Mouse (Mus musculus) limb, embryonic 11.5 days (tissue): ENCODE results near the gene Aup1. TPM values are rescaled to one million over a fixed set of nuclear protein-coding genes. Genes with fewer than 3 reads are reported as not detected.

ENCODE experiments used
- ATAC-seq: fragments of 200-750 bp; cut with Nextera tagmentation; 2 replicates; pipeline ENCODE4 v1.8.0; 2017; ENCODE audit warnings: low read depth; ENCODE audit not compliant: insufficient number of reproducible peaks, low FRiP score, low TSS enrichment
- DNase-seq: peaks from one replicate; pipeline ENCODE4 v3.0.0-alpha.2; 2015; ENCODE audit warnings: low spot score
- H3K27ac ChIP-seq: fragments of 300-500 bp; sonication (generic); replicated peaks from 2 replicates; pipeline ENCODE4 v1.5.1; 2014; ENCODE audit warnings: low read depth, mild to moderate bottlenecking, low read length
- H3K27me3 ChIP-seq: fragments of 300-500 bp; sonication (generic); 2 replicates; pipeline ENCODE4 v1.6.1; 2014; ENCODE audit warnings: mild to moderate bottlenecking, low read length, mixed read lengths; ENCODE audit not compliant: control insufficient read depth, insufficient read depth
- H3K36me3 ChIP-seq: fragments of 300-500 bp; sonication (generic); 2 replicates; pipeline ENCODE4 v1.6.1; 2014; ENCODE audit warnings: mild to moderate bottlenecking, low read length, moderate library complexity, mixed read lengths; ENCODE audit not compliant: control insufficient read depth, insufficient read depth
- H3K4me1 ChIP-seq: fragments of 300-500 bp; sonication (generic); 2 replicates; pipeline ENCODE4 v1.6.1; 2014; ENCODE audit warnings: low read length, mixed read lengths; ENCODE audit not compliant: control insufficient read depth, insufficient read depth
- H3K4me2 ChIP-seq: fragments of 300-500 bp; sonication (generic); 2 replicates; pipeline ENCODE4 v1.6.1; 2014; ENCODE audit warnings: low read depth, mild to moderate bottlenecking, moderate library complexity; ENCODE audit not compliant: severe bottlenecking
- H3K4me3 ChIP-seq: fragments of 300-500 bp; sonication (generic); 2 replicates; pipeline ENCODE4 v1.5.1; 2014; ENCODE audit warnings: low read depth, low read length
- H3K9ac ChIP-seq: fragments of 300-500 bp; sonication (generic); 2 replicates; pipeline ENCODE4 v1.6.1; 2014; ENCODE audit warnings: mild to moderate bottlenecking, low read length
- H3K9me3 ChIP-seq: fragments of 300-500 bp; sonication (generic); 2 replicates; pipeline ENCODE4 v1.6.1; 2016; ENCODE audit warnings: low read length; ENCODE audit not compliant: control insufficient read depth
- WGBS: fragments of 180-500 bp; shearing (Covaris S2); extraction: QIAGEN DNeasy Blood & Tissue Kit; methylation state at CpG from one replicate; pipeline ENCODE4 v1.1.7; 2014; 5-methylcytosine and 5-hydroxymethylcytosine counted together
- polyA plus RNA-seq: library from polyadenylated mRNA; unstranded; fragments of >200 nt; fragmentation: Nextera tagmentation; extraction: Ambion mirVana; gene quantifications from 2 replicates; pipeline ENCODE4 v1.2.1, GENCODE M21; 2014

Aup1 gene
- polyA plus RNA-seq, 1 experiment from 2014 or later: 122 TPM

GRCm38 (mm10) chr6:83032769-83033191 lies 21.5 kb upstream of the Aup1 start:
- H3K27ac ChIP-seq: no peak overlapping the region; the same call in 1 of the 2 replicates
- peak overlapping the region; percentile 50 for H3K4me3 ChIP-seq
- H3K36me3 ChIP-seq: no peaks in the 10 kb centered on the region
- H3K4me1 ChIP-seq: peaks cover 6% of the 10 kb centered on the region
- H3K27me3 ChIP-seq: peaks cover 23% of the 10 kb centered on the region
- no peaks in the 10 kb centered on the region for H3K9me3 ChIP-seq
- DNase-seq: peak; percentile 73
- peak overlapping the region; percentile 14 for H3K9ac ChIP-seq
- peak; percentile 31 for ATAC-seq
- WGBS: under 1% methylated on average over 31 of the region's 31 CpGs
- H3K4me2 ChIP-seq: peak overlapping the region; percentile 59

GRCm38 (mm10) chr6:83033249-83034185 lies 20.8 kb upstream of the Aup1 start, which contains the start of the genes Dok1 and Loxl3:
Gene Dok1 (minus strand): TSS chr6:83033471.
Gene Loxl3 (plus strand): TSS chr6:83034173.
- H3K36me3 ChIP-seq: no peaks in the 10 kb centered on the region
- H3K27ac ChIP-seq: peak within 1 kb of the TSS; percentile 68; the same call in 1 of the 2 replicates
- H3K4me2 ChIP-seq: peak within 1 kb of the TSS; percentile 59
- DNase-seq (peak; percentile 82), ATAC-seq (peak; percentile 72)
- H3K4me3 ChIP-seq: peak within 1 kb of the TSS; percentile 50
- H3K9ac ChIP-seq: peak within 1 kb of the TSS; percentile 14
- no peaks in the 10 kb centered on the region for H3K9me3 ChIP-seq
- peaks cover 23% of the 10 kb centered on the region for H3K27me3 ChIP-seq
- under 1% methylated on average over 51 of the region's 51 CpGs for WGBS
- H3K4me1 ChIP-seq: peaks cover 10% of the 10 kb centered on the region

GRCm38 (mm10) chr6:83034463-83035055 lies 19.8 kb upstream of the Aup1 start:
- Histone ChIP-seq H3K36me3 (no peaks in the 10 kb centered on the region), H3K9ac (peak overlapping the region; percentile 14), H3K4me3 (peak overlapping the region; percentile 50), H3K4me1 (peaks cover 12% of the 10 kb centered on the region), H3K9me3 (no peaks in the 10 kb centered on the region), H3K4me2 (peak overlapping the region; percentile 59), H3K27me3 (peaks cover 23% of the 10 kb centered on the region), H3K27ac (peak overlapping the region; percentile 68; the same call in 1 of the 2 replicates)
- no peak for DNase-seq
- 19% methylated on average over 5 of the region's 5 CpGs for WGBS
- no peak for ATAC-seq

GRCm38 (mm10) chr6:83037188-83037587 lies 17.1 kb upstream of the Aup1 start:
- Histone ChIP-seq H3K36me3 (no peaks in the 10 kb centered on the region), H3K9me3 (no peaks in the 10 kb centered on the region), H3K4me1 (peaks cover 9% of the 10 kb centered on the region), H3K4me2 (no peak overlapping the region), H3K9ac (no peak overlapping the region), H3K4me3 (no peak overlapping the region), H3K27me3 (peaks cover 2% of the 10 kb centered on the region), H3K27ac (no peak overlapping the region)
- ATAC-seq (no peak), DNase-seq (no peak)
- WGBS: 79% methylated on average over 8 of the region's 8 CpGs

- Histone ChIP-seq H3K27ac (no peak overlapping the region), H3K4me2 (peak overlapping the region; percentile 42), H3K36me3 (no peaks in the 10 kb centered on the region), H3K27me3 (no peaks in the 10 kb centered on the region), H3K9ac (peak overlapping the region; percentile 43; the same call in 1 of the 2 replicates), H3K4me3 (peak overlapping the region; percentile 10; the same call in 1 of the 2 replicates), H3K9me3 (no peaks in the 10 kb centered on the region), H3K4me1 (peaks cover 6% of the 10 kb centered on the region; the same call in 1 of the 2 replicates)
- DNase-seq (peak; percentile 92), ATAC-seq (peak; percentile 28; the same call in 1 of the 2 replicates)
- 7% methylated on average over 24 of the region's 24 CpGs for WGBS
Observed at GRCm38 (mm10) chr6:83038496-83039012, 15.8 kb upstream of the Aup1 start.

- WGBS: 77% methylated on average over 5 of the region's 5 CpGs
- Histone ChIP-seq H3K4me3 (no peak overlapping the region), H3K9ac (no peak overlapping the region), H3K4me2 (no peak overlapping the region), H3K27me3 (no peaks in the 10 kb centered on the region), H3K36me3 (no peaks in the 10 kb centered on the region), H3K27ac (no peak overlapping the region), H3K9me3 (no peaks in the 10 kb centered on the region), H3K4me1 (peaks cover 6% of the 10 kb centered on the region; the same call in 1 of the 2 replicates)
- no peak for ATAC-seq
- DNase-seq: no peak
Observed at GRCm38 (mm10) chr6:83040601-83041000, 13.7 kb upstream of the Aup1 start.

- ATAC-seq: no peak
- Histone ChIP-seq H3K9ac (no peak overlapping the region), H3K9me3 (no peaks in the 10 kb centered on the region), H3K27ac (no peak overlapping the region), H3K4me2 (no peak overlapping the region), H3K4me1 (peaks cover 2% of the 10 kb centered on the region; the same call in 1 of the 2 replicates), H3K4me3 (no peak overlapping the region), H3K27me3 (no peaks in the 10 kb centered on the region), H3K36me3 (no peaks in the 10 kb centered on the region)
- WGBS: 72% methylated on average over 6 of the region's 6 CpGs
- no peak for DNase-seq
Observed at GRCm38 (mm10) chr6:83043561-83043960, 10.8 kb upstream of the Aup1 start.

GRCm38 (mm10) chr6:83043993-83044392 lies 10.3 kb upstream of the Aup1 start:
- H3K4me1 ChIP-seq: no peaks in the 10 kb centered on the region
- no peaks in the 10 kb centered on the region for H3K36me3 ChIP-seq
- no peak overlapping the region for H3K27ac ChIP-seq
- no peaks in the 10 kb centered on the region for H3K27me3 ChIP-seq
- no peaks in the 10 kb centered on the region for H3K9me3 ChIP-seq
- whole genome bisulfite sequencing: 80% methylated on average over 5 of the region's 5 CpGs
- no peak overlapping the region for H3K4me2 ChIP-seq
- ATAC-seq (no peak), DNase-seq (no peak)
- H3K4me3 ChIP-seq: no peak overlapping the region
- no peak overlapping the region for H3K9ac ChIP-seq
